Mouse (Mus musculus): ENCODE results near the gene Car9. TPM values are rescaled to one million over a fixed set of nuclear protein-coding genes. Genes with fewer than 3 reads are reported as not detected.

Gene Car9
- total and polyA plus RNA-seq, 2 experiments from 2014 or later, result 0.05 to 1.1 TPM

- WGBS, result 96% methylated on average over 8 of the region's 8 CpGs
- Histone ChIP-seq H3K9ac (replicated peaks; ENCODE audit: low read length, poor library complexity, severe bottlenecking) (no peak overlapping the region), H3K4me1 (ENCODE audit: insufficient read depth, low read length) (0 out of 2 replicates have a peak, but pooled peaks cover 6% of the 10 kb centered on the region), H3K36me3 (ENCODE audit: insufficient read depth, low read length) (peaks cover 3% of the 10 kb centered on the region; the same call in 1 of the 2 replicates), H3K4me2 (ENCODE audit: low read depth, low read length, poor library complexity, severe bottlenecking) (no peak overlapping the region), H3K27ac (ENCODE audit: low read depth, low read length) (no peak overlapping the region), H3K9me3 (ENCODE audit: low read length) (no peaks in the 10 kb centered on the region), H3K4me3 (ENCODE audit: low read depth, low read length) (no peak overlapping the region), H3K27me3 (ENCODE audit: insufficient read depth, low read length) (no peaks in the 10 kb centered on the region)
- ATAC-seq (ENCODE audit: low FRiP score) (no peak), DNase-seq (ENCODE audit: low spot score) (no peak)
- TF ChIP-seq CTCF (IDR thresholded peaks at IDR 0.05), result no peak
These were observed 9.4 kb upstream of the Car9 start for GRCm38 (mm10) chr4:43497405-43497804.

- Histone ChIP-seq H3K9ac (replicated peaks; ENCODE audit: low read length, poor library complexity, severe bottlenecking) (no peak overlapping the region), H3K4me3 (ENCODE audit: low read depth, low read length) (no peak overlapping the region), H3K36me3 (ENCODE audit: insufficient read depth, low read length) (peaks cover 3% of the 10 kb centered on the region; the same call in 1 of the 2 replicates), H3K27me3 (ENCODE audit: insufficient read depth, low read length) (no peaks in the 10 kb centered on the region), H3K27ac (ENCODE audit: low read depth, low read length) (no peak overlapping the region), H3K4me2 (ENCODE audit: low read depth, low read length, poor library complexity, severe bottlenecking) (no peak overlapping the region), H3K4me1 (ENCODE audit: insufficient read depth, low read length) (0 out of 2 replicates have a peak, but pooled peaks cover 6% of the 10 kb centered on the region), H3K9me3 (ENCODE audit: low read length) (no peaks in the 10 kb centered on the region)
- no peak for TF ChIP-seq CTCF (IDR thresholded peaks at IDR 0.05)
- 83% methylated on average over 4 of the region's 4 CpGs for WGBS
- ATAC-seq (ENCODE audit: low FRiP score) (no peak), DNase-seq (ENCODE audit: low spot score) (no peak)
These were observed 8.8 kb upstream of the Car9 start for GRCm38 (mm10) chr4:43497946-43498345.

DNA sequence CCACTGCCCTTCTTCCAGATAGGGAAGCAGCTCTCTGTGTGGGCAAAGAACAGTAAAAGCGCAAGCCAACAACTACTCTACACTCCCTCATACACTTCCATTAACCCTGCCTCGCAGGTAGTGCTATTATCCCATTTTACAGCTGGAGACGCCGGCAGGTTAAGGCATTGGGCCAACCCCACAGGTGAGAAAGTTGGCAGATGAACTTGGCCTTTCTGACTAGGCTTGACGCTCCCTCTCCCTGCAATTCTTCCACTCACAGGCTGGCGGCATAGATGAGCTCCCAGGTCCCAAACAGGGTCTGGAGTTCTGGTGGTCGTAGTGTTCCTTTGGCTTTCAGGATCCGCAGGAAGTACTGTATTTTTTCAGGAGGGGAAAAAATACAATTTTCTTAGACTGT, 7.8 kb upstream of the Car9 start:
- Histone ChIP-seq H3K36me3 (ENCODE audit: insufficient read depth, low read length) (peaks cover 3% of the 10 kb centered on the region; the same call in 1 of the 2 replicates), H3K4me2 (ENCODE audit: low read depth, low read length, poor library complexity, severe bottlenecking) (peak overlapping the region; percentile 85), H3K9ac (replicated peaks; ENCODE audit: low read length, poor library complexity, severe bottlenecking) (peak overlapping the region; percentile 50), H3K27me3 (ENCODE audit: insufficient read depth, low read length) (no peaks in the 10 kb centered on the region), H3K4me1 (ENCODE audit: insufficient read depth, low read length) (0 out of 2 replicates have a peak, but pooled peaks cover 6% of the 10 kb centered on the region), H3K4me3 (ENCODE audit: low read depth, low read length) (peak overlapping the region; percentile 49), H3K9me3 (ENCODE audit: low read length) (no peaks in the 10 kb centered on the region), H3K27ac (ENCODE audit: low read depth, low read length) (no peak overlapping the region)
- peak; percentile 26 for DNase-seq (ENCODE audit: low spot score)
- WGBS, result 14% methylated on average over 8 of the region's 8 CpGs
- no peak for ATAC-seq (ENCODE audit: low FRiP score)
- peak; percentile 52 for TF ChIP-seq CTCF (IDR thresholded peaks at IDR 0.05)

DNA sequence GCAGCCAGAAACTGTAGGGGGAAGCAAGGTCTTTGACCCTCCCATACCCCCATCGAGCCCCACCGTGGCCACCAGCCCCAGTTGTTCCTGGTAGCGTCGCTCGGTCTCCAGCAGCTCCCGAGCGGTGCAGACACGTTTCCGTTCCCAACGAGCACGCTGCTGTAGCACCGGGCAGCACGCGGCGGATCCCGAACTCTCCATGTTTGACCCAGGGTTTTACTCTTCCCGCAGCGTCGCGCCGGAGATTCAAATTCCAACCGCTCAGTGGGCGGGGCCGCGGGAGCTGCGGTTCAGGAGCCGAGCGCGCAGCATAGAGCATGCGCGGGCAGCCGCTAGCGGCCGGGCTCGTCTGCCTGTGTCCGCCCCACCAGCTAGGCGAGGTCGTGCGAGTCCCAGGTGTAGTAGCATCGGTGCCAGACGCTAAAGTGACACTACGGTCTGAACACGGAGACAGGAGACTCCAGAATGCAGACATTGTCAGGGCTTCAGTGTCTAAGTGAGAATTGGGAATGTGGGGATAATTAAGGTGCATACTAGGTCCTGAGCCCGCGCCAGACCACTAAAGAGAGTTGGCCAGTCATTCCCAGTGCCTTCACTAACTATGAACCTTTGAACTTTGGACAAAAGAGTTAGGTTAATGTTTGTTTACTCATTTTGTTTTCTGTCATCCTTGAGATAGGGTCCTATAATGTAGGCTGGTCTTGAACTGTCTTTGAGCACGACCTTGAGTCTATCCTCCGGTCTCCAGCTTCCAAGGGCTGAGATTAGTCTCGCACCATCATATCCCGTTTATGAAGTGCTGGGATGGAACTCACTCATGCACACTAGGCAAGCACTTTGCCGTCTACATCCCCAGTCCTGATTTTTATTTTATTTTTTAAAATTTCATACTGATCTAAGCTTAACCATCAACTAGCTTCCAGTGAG, 7.1 kb upstream of the Car9 start, which contains the start of gene Arhgef39:
TSS of gene Arhgef39 (minus strand) at position 289 of the 927 bp plus-strand sequence.
- Histone ChIP-seq H3K27ac (ENCODE audit: low read depth, low read length) (no peak within 1 kb of the TSS), H3K4me2 (ENCODE audit: low read depth, low read length, poor library complexity, severe bottlenecking) (peak within 1 kb of the TSS; percentile 85), H3K4me1 (ENCODE audit: insufficient read depth, low read length) (0 out of 2 replicates have a peak, but pooled peaks cover 6% of the 10 kb centered on the region), H3K27me3 (ENCODE audit: insufficient read depth, low read length) (no peaks in the 10 kb centered on the region), H3K9me3 (ENCODE audit: low read length) (no peaks in the 10 kb centered on the region), H3K4me3 (ENCODE audit: low read depth, low read length) (peak within 1 kb of the TSS; percentile 49), H3K9ac (replicated peaks; ENCODE audit: low read length, poor library complexity, severe bottlenecking) (peak within 1 kb of the TSS; percentile 50), H3K36me3 (ENCODE audit: insufficient read depth, low read length) (peaks cover 3% of the 10 kb centered on the region; the same call in 1 of the 2 replicates)
- ATAC-seq (ENCODE audit: low FRiP score), result peak; percentile 87
- 6% methylated on average over 50 of the region's 50 CpGs for WGBS
- no peak for TF ChIP-seq CTCF (IDR thresholded peaks at IDR 0.05)
- DNase-seq (ENCODE audit: low spot score), result peak; percentile 85

DNA sequence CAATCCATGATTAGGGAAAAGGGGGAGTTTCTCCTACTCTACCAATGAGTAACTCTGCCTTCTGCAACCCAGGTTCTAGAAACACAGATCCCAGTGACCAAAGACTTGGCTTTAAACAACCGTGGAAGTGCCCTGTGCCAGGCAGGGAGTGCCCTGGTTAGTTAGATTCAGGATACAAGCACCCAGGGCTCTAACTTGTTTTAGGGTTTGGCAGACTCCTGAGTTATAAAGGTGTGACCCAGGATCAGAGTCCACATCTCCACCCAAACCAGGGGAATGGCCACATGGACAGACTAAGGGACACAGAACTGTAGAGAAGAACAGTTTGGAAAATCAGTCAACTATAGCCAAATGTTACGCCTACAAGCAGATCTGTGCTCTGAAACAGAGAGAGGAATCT, 3.7 kb upstream of the Car9 start:
- no peak for ATAC-seq (ENCODE audit: low FRiP score)
- no peak overlapping the region for H3K4me2 ChIP-seq (ENCODE audit: low read depth, low read length, poor library complexity, severe bottlenecking)
- no peak for TF ChIP-seq CTCF (IDR thresholded peaks at IDR 0.05)
- no peak overlapping the region for H3K4me3 ChIP-seq (ENCODE audit: low read depth, low read length)
- H3K4me1 ChIP-seq (ENCODE audit: insufficient read depth, low read length), result no peaks in the 10 kb centered on the region
- no peaks in the 10 kb centered on the region for H3K36me3 ChIP-seq (ENCODE audit: insufficient read depth, low read length)
- H3K27ac ChIP-seq (ENCODE audit: low read depth, low read length), result no peak overlapping the region
- peaks cover 5% of the 10 kb centered on the region; the same call in 1 of the 2 replicates for H3K27me3 ChIP-seq (ENCODE audit: insufficient read depth, low read length)
- DNase-seq (ENCODE audit: low spot score), result no peak
- H3K9ac ChIP-seq (replicated peaks; ENCODE audit: low read length, poor library complexity, severe bottlenecking), result no peak overlapping the region
- 77% methylated on average over 2 of the region's 2 CpGs for WGBS
- H3K9me3 ChIP-seq (ENCODE audit: low read length), result no peaks in the 10 kb centered on the region

- no peaks in the 10 kb centered on the region for H3K9me3 ChIP-seq (ENCODE audit: low read length)
- H3K36me3 ChIP-seq (ENCODE audit: insufficient read depth, low read length), result no peaks in the 10 kb centered on the region
- no peak overlapping the region for H3K9ac ChIP-seq (replicated peaks; ENCODE audit: low read length, poor library complexity, severe bottlenecking)
- no peaks in the 10 kb centered on the region; the same call in 1 of the 2 replicates for H3K4me1 ChIP-seq (ENCODE audit: insufficient read depth, low read length)
- H3K27ac ChIP-seq (ENCODE audit: low read depth, low read length), result no peak overlapping the region
- ATAC-seq (ENCODE audit: low FRiP score) (no peak), DNase-seq (ENCODE audit: low spot score) (no peak)
- no peak overlapping the region for H3K4me2 ChIP-seq (ENCODE audit: low read depth, low read length, poor library complexity, severe bottlenecking)
- no peak overlapping the region for H3K4me3 ChIP-seq (ENCODE audit: low read depth, low read length)
- WGBS, result 85% methylated on average over 6 of the region's 6 CpGs
- H3K27me3 ChIP-seq (ENCODE audit: insufficient read depth, low read length), result peaks cover 6% of the 10 kb centered on the region; the same call in 1 of the 2 replicates
- no peak for TF ChIP-seq CTCF (IDR thresholded peaks at IDR 0.05)
These were observed 3.3 kb upstream of the Car9 start for GRCm38 (mm10) chr4:43503506-43503905.

Measured in midbrain, postnatal 0 days (tissue).